Mouse (Mus musculus) cortical plate, adult 2 months (tissue): ENCODE results near the gene Celf2.

ENCODE experiments used
- CTCF ChIP-seq: fragments of 200-500 bp; IDR thresholded peaks from 2 replicates; pipeline ENCODE4 v1.5.1; 2011; ENCODE audit warnings: mild to moderate bottlenecking, control low read depth, low read length; ENCODE audit not compliant: insufficient read depth; ENCODE audit errors: extremely low read depth
- POLR2A ChIP-seq: fragments of 200-500 bp; IDR thresholded peaks from 2 replicates; pipeline ENCODE4 v1.6.1; 2011; ENCODE audit warnings: mild to moderate bottlenecking, low read length, control low read depth; ENCODE audit not compliant: insufficient read depth; ENCODE audit errors: extremely low read depth

GRCm38 (mm10) chr2:7056401-7056800 lies 453.0 kb downstream of the Celf2 start:
- TF ChIP-seq POLR2A (no peak), CTCF (no peak)
